Mouse (Mus musculus): Measurements from ENCODE around the gene Kif21b. TPM values are rescaled to one million over a fixed set of nuclear protein-coding genes. Genes with fewer than 3 reads are reported as not detected.

Gene Kif21b
- total and polyA plus RNA-seq, 3 experiments: 13.2 to 51.9 (median 36.7) TPM

GRCm38 (mm10) chr1:136135777-136136444, 4.7 kb downstream of the Kif21b start:
- Histone ChIP-seq H3K4me1 (ENCODE audit: insufficient read depth, low read depth, low read length) (peaks cover 96% of the 10 kb centered on the region), H3K4me3 (ENCODE audit: low read depth, low read length) (peak overlapping the region; percentile 49; the same call in 1 of the 2 replicates), H3K27me3 (ENCODE audit: insufficient read depth, low read length) (no peaks in the 10 kb centered on the region), H3K36me3 (replicated peaks) (peaks cover 34% of the 10 kb centered on the region), H3K9me3 (replicated peaks) (no peaks in the 10 kb centered on the region)
- no peak for ATAC-seq (ENCODE audit: extremely low read depth, insufficient number of reproducible peaks, low FRiP score, poor library complexity, severe bottlenecking)
- TF ChIP-seq GATA1 (IDR thresholded peaks at IDR 0.05; ENCODE audit: borderline replicate concordance, low read length) (no peak), CTCF (IDR thresholded peaks at IDR 0.05; ENCODE audit: low read depth, low read length) (no peak)
- DNase-seq (ENCODE audit: low spot score): no peak

- Histone ChIP-seq H3K4me3 (ENCODE audit: low read depth, low read length) (peak overlapping the region; percentile 49; the same call in 1 of the 2 replicates), H3K36me3 (replicated peaks) (peaks cover 37% of the 10 kb centered on the region), H3K4me1 (ENCODE audit: insufficient read depth, low read depth, low read length) (peaks cover 97% of the 10 kb centered on the region), H3K9me3 (replicated peaks) (no peaks in the 10 kb centered on the region), H3K27me3 (ENCODE audit: insufficient read depth, low read length) (no peaks in the 10 kb centered on the region)
- DNase-seq (ENCODE audit: low spot score) (no peak), ATAC-seq (ENCODE audit: extremely low read depth, insufficient number of reproducible peaks, low FRiP score, poor library complexity, severe bottlenecking) (no peak)
- TF ChIP-seq GATA1 (IDR thresholded peaks at IDR 0.05; ENCODE audit: borderline replicate concordance, low read length): no peak
- TF ChIP-seq CTCF (IDR thresholded peaks at IDR 0.05; ENCODE audit: low read depth, low read length): no peak
Measured at GRCm38 (mm10) chr1:136136547-136136946, 5.4 kb downstream of the Kif21b start.

- Histone ChIP-seq H3K9me3 (replicated peaks) (no peaks in the 10 kb centered on the region), H3K27me3 (ENCODE audit: insufficient read depth, low read length) (no peaks in the 10 kb centered on the region), H3K4me1 (ENCODE audit: insufficient read depth, low read depth, low read length) (peaks cover 98% of the 10 kb centered on the region), H3K4me3 (ENCODE audit: low read depth, low read length) (peak overlapping the region; percentile 49; the same call in 1 of the 2 replicates), H3K36me3 (replicated peaks) (peaks cover 42% of the 10 kb centered on the region)
- no peak for ATAC-seq (ENCODE audit: extremely low read depth, insufficient number of reproducible peaks, low FRiP score, poor library complexity, severe bottlenecking)
- DNase-seq (ENCODE audit: low spot score): no peak
- TF ChIP-seq POLR2AphosphoS5 (IDR thresholded peaks at IDR 0.05; ENCODE audit: insufficient replicate concordance, low read depth, low read length) (no peak), GATA1 (IDR thresholded peaks at IDR 0.05; ENCODE audit: borderline replicate concordance, low read length) (no peak), TAL1 (conservative IDR thresholded peaks at IDR 0.05; ENCODE audit: low read depth, low read length) (no peak), GATA2 (IDR thresholded peaks at IDR 0.05; ENCODE audit: borderline replicate concordance, low read depth, low read length) (no peak), CTCF (IDR thresholded peaks at IDR 0.05; ENCODE audit: low read depth, low read length) (no peak)
Measured at GRCm38 (mm10) chr1:136137071-136137531, 5.9 kb downstream of the Kif21b start.

- H3K9me3 ChIP-seq (replicated peaks): no peaks in the 10 kb centered on the region
- H3K4me1 ChIP-seq (ENCODE audit: insufficient read depth, low read depth, low read length): peaks cover 98% of the 10 kb centered on the region
- TF ChIP-seq CTCF (IDR thresholded peaks at IDR 0.05; ENCODE audit: low read depth, low read length) (no peak), TAL1 (conservative IDR thresholded peaks at IDR 0.05; ENCODE audit: low read depth, low read length) (no peak), GATA2 (IDR thresholded peaks at IDR 0.05; ENCODE audit: borderline replicate concordance, low read depth, low read length) (no peak), GATA1 (IDR thresholded peaks at IDR 0.05; ENCODE audit: borderline replicate concordance, low read length) (no peak), POLR2AphosphoS5 (IDR thresholded peaks at IDR 0.05; ENCODE audit: insufficient replicate concordance, low read depth, low read length) (no peak)
- H3K36me3 ChIP-seq (replicated peaks): peaks cover 47% of the 10 kb centered on the region
- ATAC-seq (ENCODE audit: extremely low read depth, insufficient number of reproducible peaks, low FRiP score, poor library complexity, severe bottlenecking) (no peak), DNase-seq (ENCODE audit: low spot score) (no peak)
- no peaks in the 10 kb centered on the region for H3K27me3 ChIP-seq (ENCODE audit: insufficient read depth, low read length)
- H3K4me3 ChIP-seq (ENCODE audit: low read depth, low read length): peak overlapping the region; percentile 49; the same call in 1 of the 2 replicates
Measured at GRCm38 (mm10) chr1:136137575-136137974, 6.4 kb downstream of the Kif21b start.

GRCm38 (mm10) chr1:136138191-136138830, 7.1 kb downstream of the Kif21b start:
- Histone ChIP-seq H3K36me3 (replicated peaks) (peaks cover 48% of the 10 kb centered on the region), H3K4me3 (ENCODE audit: low read depth, low read length) (peak overlapping the region; percentile 34; the same call in 1 of the 2 replicates), H3K4me1 (ENCODE audit: insufficient read depth, low read depth, low read length) (peaks cover 98% of the 10 kb centered on the region), H3K27me3 (ENCODE audit: insufficient read depth, low read length) (no peaks in the 10 kb centered on the region), H3K9me3 (replicated peaks) (no peaks in the 10 kb centered on the region)
- TF ChIP-seq GATA1 (IDR thresholded peaks at IDR 0.05; ENCODE audit: borderline replicate concordance, low read length): no peak
- TF ChIP-seq GATA2 (IDR thresholded peaks at IDR 0.05; ENCODE audit: borderline replicate concordance, low read depth, low read length): no peak
- TF ChIP-seq TAL1 (conservative IDR thresholded peaks at IDR 0.05; ENCODE audit: low read depth, low read length): no peak
- TF ChIP-seq CTCF (IDR thresholded peaks at IDR 0.05; ENCODE audit: low read depth, low read length): no peak
- TF ChIP-seq POLR2AphosphoS5 (IDR thresholded peaks at IDR 0.05; ENCODE audit: insufficient replicate concordance, low read depth, low read length): no peak
- no peak for DNase-seq (ENCODE audit: low spot score)
- no peak for ATAC-seq (ENCODE audit: extremely low read depth, insufficient number of reproducible peaks, low FRiP score, poor library complexity, severe bottlenecking)

- peaks cover 56% of the 10 kb centered on the region for H3K36me3 ChIP-seq (replicated peaks)
- ATAC-seq (ENCODE audit: extremely low read depth, insufficient number of reproducible peaks, low FRiP score, poor library complexity, severe bottlenecking) (peak; percentile 72), DNase-seq (ENCODE audit: low spot score) (peak; percentile 100)
- H3K4me1 ChIP-seq (ENCODE audit: insufficient read depth, low read depth, low read length): peaks cover 84% of the 10 kb centered on the region
- H3K9me3 ChIP-seq (replicated peaks): no peaks in the 10 kb centered on the region
- no peaks in the 10 kb centered on the region for H3K27me3 ChIP-seq (ENCODE audit: insufficient read depth, low read length)
- TF ChIP-seq POLR2AphosphoS5 (IDR thresholded peaks at IDR 0.05; ENCODE audit: insufficient replicate concordance, low read depth, low read length) (peak; percentile 68; the same call in 1 of the 2 replicates), GATA1 (IDR thresholded peaks at IDR 0.05; ENCODE audit: borderline replicate concordance, low read length) (no peak)
- H3K4me3 ChIP-seq (ENCODE audit: low read depth, low read length): peak overlapping the region; percentile 73
Measured at GRCm38 (mm10) chr1:136139990-136140640, 8.9 kb downstream of the Kif21b start.

All from G1E (cell line).